Mouse (Mus musculus) embryonic fibroblast, embryonic 13.5 days (primary cell): ENCODE results near the gene Lingo2. TPM values are rescaled to one million over a fixed set of nuclear protein-coding genes. Genes with fewer than 3 reads are reported as not detected.

Experiments
- H3K27ac ChIP-seq: 2 replicates; pipeline ENCODE4 v1.5.1; 2012; ENCODE audit warnings: low read length, control low read depth, inconsistent platforms; ENCODE audit not compliant: insufficient read depth
- H3K4me1 ChIP-seq: 2 replicates; pipeline ENCODE4 v1.6.1; 2011; ENCODE audit warnings: low read length; ENCODE audit not compliant: control insufficient read depth, insufficient read depth
- H3K4me3 ChIP-seq: 2 replicates; pipeline ENCODE4 v1.5.1; 2011; ENCODE audit warnings: mild to moderate bottlenecking, control low read depth, low read length; ENCODE audit not compliant: insufficient read depth
- CTCF ChIP-seq: IDR thresholded peaks from 2 replicates; pipeline ENCODE4 v1.5.1; 2011; ENCODE audit warnings: mild to moderate bottlenecking, control low read depth, low read length, moderate library complexity, borderline replicate concordance; ENCODE audit not compliant: insufficient read depth
- POLR2A ChIP-seq: IDR thresholded peaks from 2 replicates; pipeline ENCODE4 v1.6.1; 2011; ENCODE audit warnings: low read depth, mild to moderate bottlenecking, control low read depth, low read length, moderate library complexity
- polyA plus RNA-seq: library from polyadenylated mRNA; stranded (reverse); fragments of >200 nt; gene quantifications from 2 replicates; pipeline ENCODE4 v1.2.4, GENCODE M21; 2011; ENCODE audit warnings: low read depth; ENCODE audit not compliant: missing spikeins, insufficient read length

Lingo2 gene
- polyA plus RNA-seq, 1 experiment = 3.9 TPM

GRCm38 (mm10) chr4:35784255-35784921 is 1167.2 kb downstream of the Lingo2 start:
- H3K27ac ChIP-seq = no peak overlapping the region
- no peak overlapping the region for H3K4me3 ChIP-seq
- TF ChIP-seq POLR2A (no peak), CTCF (no peak)
- H3K4me1 ChIP-seq = no peaks in the 10 kb centered on the region

GRCm38 (mm10) chr4:35770810-35771209 is 1180.7 kb downstream of the Lingo2 start:
- Histone ChIP-seq H3K27ac (no peak overlapping the region), H3K4me1 (no peaks in the 10 kb centered on the region), H3K4me3 (no peak overlapping the region)
- TF ChIP-seq POLR2A = no peak
- TF ChIP-seq CTCF = no peak

GRCm38 (mm10) chr4:35766905-35767304 is 1184.6 kb downstream of the Lingo2 start:
- Histone ChIP-seq H3K27ac (no peak overlapping the region), H3K4me3 (no peak overlapping the region), H3K4me1 (no peaks in the 10 kb centered on the region)
- TF ChIP-seq POLR2A (no peak), CTCF (no peak)

- Histone ChIP-seq H3K4me1 (no peaks in the 10 kb centered on the region), H3K27ac (no peak overlapping the region), H3K4me3 (no peak overlapping the region)
- TF ChIP-seq CTCF = no peak
- TF ChIP-seq POLR2A = no peak
Measured at GRCm38 (mm10) chr4:35761181-35761580, 1190.4 kb downstream of the Lingo2 start.

- Histone ChIP-seq H3K4me3 (no peak overlapping the region), H3K4me1 (no peaks in the 10 kb centered on the region), H3K27ac (no peak overlapping the region)
- no peak for TF ChIP-seq POLR2A
- no peak for TF ChIP-seq CTCF
Measured at GRCm38 (mm10) chr4:35752121-35752860, 1199.3 kb downstream of the Lingo2 start.

GRCm38 (mm10) chr4:35746693-35747092 is 1204.9 kb downstream of the Lingo2 start:
- TF ChIP-seq CTCF = no peak
- no peak for TF ChIP-seq POLR2A
- H3K27ac ChIP-seq = no peak overlapping the region
- no peaks in the 10 kb centered on the region for H3K4me1 ChIP-seq
- H3K4me3 ChIP-seq = no peak overlapping the region

GRCm38 (mm10) chr4:35724774-35725173 is 1226.8 kb downstream of the Lingo2 start:
- Histone ChIP-seq H3K27ac (no peak overlapping the region), H3K4me3 (no peak overlapping the region), H3K4me1 (no peaks in the 10 kb centered on the region)
- no peak for TF ChIP-seq POLR2A

- no peak for TF ChIP-seq POLR2A
- TF ChIP-seq CTCF = no peak
- H3K27ac ChIP-seq = no peak overlapping the region
Measured at GRCm38 (mm10) chr4:35704126-35704525, 1247.4 kb downstream of the Lingo2 start.

GRCm38 (mm10) chr4:35702661-35703060 is 1248.9 kb downstream of the Lingo2 start:
- Histone ChIP-seq H3K4me1 (no peaks in the 10 kb centered on the region), H3K4me3 (no peak overlapping the region), H3K27ac (no peak overlapping the region)
- no peak for TF ChIP-seq CTCF
- no peak for TF ChIP-seq POLR2A

More at GRCm38 (mm10) chr4:35704126-35704525, 1247.4 kb downstream of the Lingo2 start:
- no peak overlapping the region for H3K4me3 ChIP-seq
- H3K4me1 ChIP-seq = no peaks in the 10 kb centered on the region

GRCm38 (mm10) chr4:35695137-35695522 is 1256.4 kb downstream of the Lingo2 start:
- Histone ChIP-seq H3K4me3 (no peak overlapping the region), H3K4me1 (no peaks in the 10 kb centered on the region), H3K27ac (no peak overlapping the region)
- no peak for TF ChIP-seq POLR2A
- TF ChIP-seq CTCF = no peak
